Mouse (Mus musculus): ENCODE results near the gene Hipk4.

DNA sequence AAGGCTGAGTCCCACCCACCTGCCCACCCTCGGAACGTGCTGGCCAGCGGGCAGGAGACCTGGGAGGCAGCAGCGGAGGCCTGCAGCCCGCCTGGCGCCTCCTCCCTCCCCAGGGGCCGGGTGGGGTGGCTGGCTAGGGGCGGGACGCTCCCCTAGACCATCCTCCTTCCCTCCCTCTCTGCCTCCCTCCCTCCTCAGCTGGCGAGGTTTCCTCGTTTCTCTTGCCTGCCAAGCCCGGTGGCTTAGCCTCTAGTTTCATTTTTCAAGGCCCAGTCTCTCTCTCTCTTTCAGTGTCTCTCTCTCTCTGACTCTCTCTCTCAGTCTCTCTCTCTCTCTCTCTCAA is 41.5 kb upstream of the Hipk4 start:
- TF ChIP-seq POLR2A (IDR thresholded peaks at IDR 0.05; ENCODE audit: low read depth, low read length): no peak; the same call in 1 of the 2 replicates
- TF ChIP-seq CTCF (IDR thresholded peaks at IDR 0.05; ENCODE audit: extremely low read depth, insufficient read depth, insufficient read length, insufficient replicate concordance): no peak
